Mouse (Mus musculus) testis, postnatal 10 days (tissue): ENCODE data around the gene Psma3.

ENCODE experiments used
- DNase-seq: peaks from one replicate; pipeline ENCODE4 v3.0.0; 2021; ENCODE audit warnings: low spot score

Gene Psma3

GRCm38 (mm10) chr12:70974441-70975266, at the start of gene Psma3:
Psma3 (plus strand) TSS chr12:70974621.
- peak; percentile 90 for DNase-seq

- DNase-seq = no peak
Observed at GRCm38 (mm10) chr12:70929781-70930180, 44.6 kb upstream of the Psma3 start.

GRCm38 (mm10) chr12:70937150-70937549, 37.3 kb upstream of the Psma3 start:
- DNase-seq = peak; percentile 67

GRCm38 (mm10) chr12:70937571-70938384, 36.6 kb upstream of the Psma3 start, which contains the start of gene Actr10:
Actr10 (plus strand) TSS chr12:70937857.
- peak; percentile 96 for DNase-seq

- DNase-seq = no peak
Observed at GRCm38 (mm10) chr12:70940806-70941205, 33.6 kb upstream of the Psma3 start.

- no peak for DNase-seq
Observed at GRCm38 (mm10) chr12:70944181-70944580, 30.2 kb upstream of the Psma3 start.

GRCm38 (mm10) chr12:70946585-70947256, 27.7 kb upstream of the Psma3 start:
- DNase-seq = no peak

GRCm38 (mm10) chr12:70958640-70959039, 15.8 kb upstream of the Psma3 start:
- no peak for DNase-seq

GRCm38 (mm10) chr12:70967581-70967980, 6.8 kb upstream of the Psma3 start:
- no peak for DNase-seq

- DNase-seq = peak; percentile 88
Observed at GRCm38 (mm10) chr12:70968141-70968790, 6.2 kb upstream of the Psma3 start.

- peak; percentile 91 for DNase-seq
Observed at GRCm38 (mm10) chr12:70968791-70969307, 5.6 kb upstream of the Psma3 start.

GRCm38 (mm10) chr12:70969485-70970184, 4.8 kb upstream of the Psma3 start:
- peak; percentile 56 for DNase-seq

- no peak for DNase-seq
Observed at GRCm38 (mm10) chr12:70973831-70974230, 590 bp upstream of the Psma3 start.

- no peak for DNase-seq
Observed at GRCm38 (mm10) chr12:70975406-70975805, 985 bp downstream of the Psma3 start.

- no peak for DNase-seq
Observed at GRCm38 (mm10) chr12:70975891-70976290, 1.5 kb downstream of the Psma3 start.

GRCm38 (mm10) chr12:70978345-70978744, 3.9 kb downstream of the Psma3 start:
- no peak for DNase-seq

- DNase-seq = no peak
Observed at GRCm38 (mm10) chr12:70984855-70985550, 10.6 kb downstream of the Psma3 start.

GRCm38 (mm10) chr12:70997225-70997624, 22.8 kb downstream of the Psma3 start:
- no peak for DNase-seq

- no peak for DNase-seq
Observed at GRCm38 (mm10) chr12:70999423-70999903, 25.0 kb downstream of the Psma3 start.

GRCm38 (mm10) chr12:71000344-71000743, 25.9 kb downstream of the Psma3 start:
- DNase-seq = no peak
